Mouse (Mus musculus): ENCODE measurements around the gene Adgrf3.

Adgrf3 gene

GRCm38 (mm10) chr5:30201521-30201920 lies 4.0 kb downstream of the Adgrf3 start:
- no peak for DNase-seq (ENCODE audit: low spot score)

DNA sequence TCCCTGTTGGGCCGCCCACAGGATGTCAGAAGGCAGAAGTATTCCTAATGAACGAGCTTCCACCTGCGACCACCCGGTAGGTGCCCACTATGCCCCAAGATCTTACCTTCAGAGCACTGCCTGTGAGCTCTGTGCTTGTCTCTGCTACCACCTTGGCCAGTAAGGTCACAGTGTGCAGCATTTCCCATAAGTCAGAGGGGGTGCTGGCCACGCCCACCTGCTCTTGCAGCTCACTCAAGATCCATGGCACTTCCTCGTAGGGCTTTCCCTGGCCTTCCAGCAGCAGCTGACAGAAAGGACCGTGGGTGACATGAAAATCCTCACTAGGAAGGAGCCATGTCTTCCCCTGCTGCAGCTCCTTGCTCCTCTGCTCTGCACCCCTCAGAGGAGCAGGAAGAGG lies 7.3 kb downstream of the Adgrf3 start:
- DNase-seq (ENCODE audit: low spot score): no peak

GRCm38 (mm10) chr5:30195340-30195739 lies 10.2 kb downstream of the Adgrf3 start:
- no peak for DNase-seq (ENCODE audit: low spot score)

- DNase-seq (ENCODE audit: low spot score): no peak
Observed at GRCm38 (mm10) chr5:30192452-30192851, 13.1 kb downstream of the Adgrf3 start.

DNA sequence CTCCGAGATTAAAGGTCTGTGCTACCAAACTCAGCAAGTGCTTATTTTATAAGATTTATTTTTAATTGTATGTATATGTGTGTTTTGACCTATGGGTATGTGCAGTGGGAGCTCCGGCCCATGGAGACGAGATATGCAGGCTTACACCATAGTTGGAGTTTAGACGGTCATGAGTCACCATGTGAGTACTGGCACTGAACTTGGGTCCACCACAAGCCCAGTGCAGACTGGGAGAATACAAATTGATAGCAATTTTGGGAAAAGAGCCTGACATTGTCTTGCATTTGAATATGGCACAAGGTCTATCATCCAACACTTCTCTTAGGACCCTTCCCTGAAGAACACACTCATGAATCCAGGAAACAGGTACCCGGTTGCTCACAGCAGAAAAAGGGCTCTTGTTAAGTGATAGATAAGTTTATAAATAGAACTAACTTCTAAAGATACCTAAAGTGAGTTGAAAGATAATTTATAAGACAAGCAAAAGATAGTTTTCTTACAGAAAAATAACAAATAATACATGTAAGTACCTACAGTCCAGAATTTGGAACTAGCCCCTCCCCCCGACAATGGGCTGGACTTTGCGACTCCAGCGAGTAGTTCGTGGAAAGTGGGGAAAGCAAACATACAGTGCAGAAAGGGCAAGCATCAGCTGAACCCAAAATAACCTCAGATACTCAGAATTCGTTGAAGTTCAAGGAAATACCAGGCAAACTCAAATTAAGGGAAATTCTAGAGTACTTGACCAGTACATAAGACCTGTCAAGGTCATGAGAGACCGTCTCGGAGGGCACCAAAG lies 17.6 kb downstream of the Adgrf3 start:
- no peak for DNase-seq (ENCODE audit: low spot score)

- DNase-seq (ENCODE audit: low spot score): no peak
Observed at GRCm38 (mm10) chr5:30175811-30176210, 29.7 kb downstream of the Adgrf3 start.

- no peak for DNase-seq (ENCODE audit: low spot score)
Observed at GRCm38 (mm10) chr5:30172931-30173692, 32.4 kb downstream of the Adgrf3 start.

DNA sequence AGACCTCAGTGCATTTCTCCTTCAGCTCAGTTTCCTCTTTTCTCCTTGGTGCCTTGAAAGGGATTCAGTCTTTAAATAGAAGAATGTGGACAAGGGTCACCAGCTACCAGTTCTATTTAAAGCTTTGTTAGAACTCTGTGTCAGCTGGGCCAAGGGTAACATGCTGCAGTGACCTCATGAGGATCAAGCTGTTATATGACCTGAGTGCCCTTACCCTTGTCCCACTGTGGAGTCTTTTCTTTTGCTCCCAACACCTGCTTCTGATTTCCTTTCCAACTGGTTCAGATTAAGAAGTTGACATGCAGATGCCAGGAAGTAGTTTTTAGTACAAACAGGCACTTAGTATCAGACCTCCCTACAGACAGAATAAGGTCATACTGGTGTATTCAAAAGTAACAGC lies 33.4 kb downstream of the Adgrf3 start:
- no peak for DNase-seq (ENCODE audit: low spot score)

DNA sequence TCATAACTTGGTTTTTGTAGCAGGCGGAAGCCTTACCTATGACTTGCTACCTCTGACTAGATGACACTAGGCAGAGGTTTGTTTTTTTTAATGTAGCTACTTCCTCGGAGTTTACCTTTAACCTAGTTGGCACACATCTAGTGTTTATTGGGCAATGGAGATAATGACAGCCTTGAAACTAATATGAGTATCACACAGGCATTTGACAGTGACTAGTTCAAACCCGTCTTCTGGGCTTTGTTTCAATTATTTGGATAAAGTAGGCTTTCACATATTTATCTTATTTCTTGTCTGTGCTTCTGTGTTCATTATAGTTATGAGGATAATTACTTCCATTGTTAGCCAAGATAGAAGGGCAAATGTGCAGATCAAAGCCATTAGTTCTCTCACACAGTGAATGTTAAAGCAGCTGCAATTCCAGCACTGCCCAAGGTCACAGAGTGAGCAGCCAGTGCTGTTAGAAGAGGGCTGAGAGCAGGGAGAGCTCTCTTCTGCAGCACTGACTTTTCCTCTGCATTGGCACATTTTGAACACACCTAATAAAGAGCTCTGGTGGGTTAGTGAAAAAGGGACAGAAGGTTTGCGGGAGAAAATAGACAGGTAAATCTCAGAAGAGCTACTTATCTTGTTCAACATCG lies 35.1 kb downstream of the Adgrf3 start:
- peak; percentile 64 for DNase-seq (ENCODE audit: low spot score)

DNA sequence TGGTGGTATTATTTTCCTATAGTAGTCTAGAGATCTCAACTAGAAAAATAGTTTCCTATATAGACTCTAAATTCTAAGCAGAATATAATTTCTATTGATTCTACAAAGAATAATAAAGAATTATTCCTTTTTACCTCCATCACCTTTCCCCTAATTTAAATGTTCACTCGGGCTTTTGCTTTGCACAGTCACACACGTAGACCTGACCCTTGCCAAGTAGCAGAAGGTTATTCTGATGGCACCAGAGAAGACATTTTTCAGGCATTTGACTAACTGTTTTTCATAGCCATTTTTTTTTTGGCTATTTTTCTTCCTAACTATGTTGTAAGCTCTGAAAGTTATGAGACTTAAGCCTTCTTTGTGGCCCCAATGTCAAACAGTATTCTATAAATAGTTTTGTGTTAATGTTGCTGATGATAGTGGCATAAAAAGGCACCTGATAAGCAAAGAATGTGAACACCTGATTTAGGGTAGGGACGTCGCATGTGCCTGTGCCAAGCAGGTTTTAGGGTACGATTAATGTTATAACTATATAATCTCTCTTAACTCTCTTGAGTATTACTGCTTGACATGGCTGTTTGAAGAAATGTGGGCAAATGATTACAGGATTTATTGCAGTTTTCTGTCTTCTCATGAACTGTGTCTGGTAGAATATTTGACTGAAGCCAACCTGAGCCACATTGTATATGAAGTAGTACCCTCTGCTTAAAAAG lies 40.1 kb downstream of the Adgrf3 start:
- no peak for DNase-seq (ENCODE audit: low spot score)

DNA sequence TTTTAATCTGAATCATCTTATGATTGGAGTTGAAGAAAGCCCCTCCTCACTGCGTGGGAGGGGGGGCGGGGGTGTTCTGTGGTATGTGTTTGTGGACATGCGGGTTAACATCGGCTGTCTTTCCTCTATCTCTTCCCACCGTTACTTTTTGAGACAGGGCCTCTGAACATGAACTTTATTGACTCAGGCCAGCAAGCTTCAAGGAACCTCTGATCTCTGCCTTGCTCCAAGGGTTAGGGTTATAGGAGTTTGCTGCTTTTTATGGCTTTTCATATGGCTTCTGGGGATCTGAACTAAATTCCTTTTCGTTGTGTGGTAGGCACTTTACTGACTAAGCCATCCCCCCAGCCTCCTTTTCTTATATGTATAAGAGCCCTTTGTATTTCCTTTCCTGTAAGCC lies 43.2 kb downstream of the Adgrf3 start:
- DNase-seq (ENCODE audit: low spot score): no peak

GRCm38 (mm10) chr5:30161836-30162235 lies 43.7 kb downstream of the Adgrf3 start:
- no peak for DNase-seq (ENCODE audit: low spot score)

DNA sequence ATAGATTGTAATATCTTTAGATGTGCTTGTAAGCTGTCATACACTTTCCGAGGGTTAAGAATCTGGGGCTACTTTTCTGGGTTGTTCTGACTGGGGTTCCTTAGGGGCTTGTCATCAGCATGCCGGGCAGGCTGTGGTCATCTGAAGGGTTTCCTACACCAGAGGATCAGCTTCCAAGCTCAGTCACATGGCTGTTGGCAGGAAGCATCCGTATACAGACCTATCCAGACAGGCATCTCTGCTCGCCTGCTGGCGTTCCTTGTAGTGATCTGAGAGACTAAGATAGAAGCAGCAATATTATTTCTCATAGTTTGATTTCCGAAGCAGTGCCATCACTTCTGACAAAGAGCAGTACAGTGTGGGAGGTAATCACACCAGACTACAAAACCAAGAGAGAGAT lies 45.9 kb downstream of the Adgrf3 start:
- DNase-seq (ENCODE audit: low spot score): no peak

DNA sequence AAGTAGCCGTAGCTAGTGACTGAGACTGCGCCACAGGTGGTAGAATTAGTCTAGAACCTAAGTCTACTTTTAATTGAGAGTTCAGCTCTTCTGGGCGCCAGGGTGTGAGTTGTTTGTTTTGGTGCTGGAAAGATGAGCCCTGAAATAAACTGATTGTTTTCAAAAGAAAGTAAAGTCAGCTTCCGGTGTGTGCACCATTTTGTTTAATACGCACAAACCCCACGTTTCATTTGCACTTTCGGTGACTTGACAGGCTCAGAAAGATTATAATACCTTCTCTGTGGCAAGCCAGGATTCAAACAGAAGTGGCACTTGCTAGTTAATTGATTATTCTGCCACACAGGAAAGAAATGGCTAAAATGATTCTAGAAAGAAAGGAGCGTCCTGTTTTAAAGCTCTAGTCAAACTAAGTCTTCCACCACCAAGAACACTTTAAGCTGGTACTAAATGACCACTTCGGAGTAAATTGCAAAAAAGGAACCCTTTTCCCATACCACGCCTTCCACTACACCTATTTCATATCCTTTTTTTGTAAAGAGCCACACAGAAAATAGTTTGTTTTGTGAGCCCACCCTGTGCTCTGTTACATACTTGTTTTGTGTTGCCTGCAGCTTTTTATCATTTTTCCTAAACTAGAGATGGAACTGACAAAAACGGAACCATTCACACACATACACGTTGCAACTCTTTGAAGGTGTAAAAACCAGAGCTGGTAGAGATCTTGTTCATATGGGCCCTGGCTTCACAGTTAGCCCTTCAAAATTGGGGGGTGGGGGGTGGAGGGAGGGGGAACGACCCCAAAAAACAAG lies 49.5 kb downstream of the Adgrf3 start:
- no peak for DNase-seq (ENCODE audit: low spot score)

GRCm38 (mm10) chr5:30155395-30155792 lies 50.1 kb downstream of the Adgrf3 start:
- no peak for DNase-seq (ENCODE audit: low spot score)

DNA sequence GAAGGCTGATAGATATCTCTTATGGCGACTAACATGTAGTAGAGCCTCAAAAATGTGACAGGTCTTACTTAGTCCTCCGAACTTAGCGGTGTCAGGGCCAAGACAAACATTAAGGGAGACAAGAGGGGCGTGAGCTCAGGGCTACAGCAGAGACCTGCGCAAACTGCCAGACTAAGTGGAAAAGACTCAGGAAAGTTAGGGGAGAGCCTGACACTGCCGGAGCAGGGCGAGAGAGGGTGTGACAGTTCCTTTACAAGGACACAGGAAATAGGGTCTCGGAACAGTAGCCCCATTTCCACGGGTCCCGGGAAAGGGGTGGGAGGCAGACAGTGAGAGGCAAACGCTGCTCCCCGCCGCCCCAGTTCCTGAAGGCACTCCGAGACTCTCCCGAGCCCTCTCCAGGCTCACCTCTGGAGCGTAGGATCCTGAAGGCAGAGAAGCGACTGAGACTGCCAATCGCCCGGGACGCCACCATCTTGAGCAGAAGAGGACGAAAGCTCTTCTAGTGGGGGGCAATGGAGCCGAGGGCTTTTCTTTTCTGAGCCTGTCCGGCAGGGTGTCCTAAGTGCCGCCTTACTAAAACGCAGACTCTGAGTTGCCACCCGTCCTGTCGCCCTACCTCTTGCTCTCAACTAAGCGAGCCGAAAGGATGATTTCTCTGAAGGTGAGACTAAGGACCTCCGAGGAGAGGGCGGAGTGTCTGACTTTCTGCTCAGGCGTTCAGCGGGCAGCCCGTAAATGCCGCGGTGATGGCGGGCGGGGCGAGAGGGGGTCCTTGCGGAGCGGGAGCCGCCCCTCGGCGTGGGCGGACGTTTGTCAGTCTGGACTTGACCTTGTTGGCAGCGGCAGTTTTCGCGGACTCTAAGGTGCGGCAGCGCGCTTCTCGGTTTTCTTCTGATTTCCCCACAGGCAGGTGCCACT lies 50.8 kb downstream of the Adgrf3 start, which contains the start of the genes Hadha and Hadhb:
Hadha (minus strand) TSS at position 689 of the 921 bp plus-strand sequence.
Hadhb (plus strand) TSS at position 775 of the 921 bp plus-strand sequence.
- DNase-seq (ENCODE audit: low spot score): peak; percentile 92

- no peak for DNase-seq (ENCODE audit: low spot score)
Observed at GRCm38 (mm10) chr5:30154013-30154412, 51.5 kb downstream of the Adgrf3 start.

- DNase-seq (ENCODE audit: low spot score): no peak
Observed at GRCm38 (mm10) chr5:30153222-30153621, 52.3 kb downstream of the Adgrf3 start.

DNA sequence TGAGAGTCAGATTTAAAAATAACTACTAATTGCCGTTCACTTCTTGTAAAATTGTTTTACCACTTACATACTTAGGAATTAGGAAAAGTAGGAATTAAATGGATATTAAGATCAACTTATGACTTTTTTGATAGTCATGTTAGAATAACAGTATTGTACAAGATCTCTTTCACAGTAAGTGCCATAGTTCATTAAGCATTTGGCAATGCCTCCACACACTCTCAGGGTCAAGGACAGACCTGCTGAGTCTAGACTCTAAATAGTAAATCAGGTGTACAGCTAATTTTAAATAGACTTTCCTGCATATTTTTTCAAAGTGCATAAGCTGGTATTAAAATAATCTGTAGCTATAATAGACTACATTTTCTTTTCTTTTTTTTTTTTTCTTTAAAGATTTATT lies 53.1 kb downstream of the Adgrf3 start:
- no peak for DNase-seq (ENCODE audit: low spot score)

GRCm38 (mm10) chr5:30152007-30152406 lies 53.5 kb downstream of the Adgrf3 start:
- DNase-seq (ENCODE audit: low spot score): no peak

Measured in testis, postnatal 14 days (tissue).